Mouse (Mus musculus) G1E (cell line): ENCODE data around the gene Cep295nl. TPM values are rescaled to one million over a fixed set of nuclear protein-coding genes. Genes with fewer than 3 reads are reported as not detected.

Source experiments
- ATAC-seq: 2 replicates; pipeline ENCODE4 v1.8.0; 2016; ENCODE audit warnings: mild to moderate bottlenecking; ENCODE audit not compliant: insufficient number of reproducible peaks, poor library complexity, low FRiP score, severe bottlenecking; ENCODE audit errors: extremely low read depth
- DNase-seq: peaks from one replicate; pipeline ENCODE4 v3.0.0; 2012; ENCODE audit warnings: low spot score
- H3K27me3 ChIP-seq: 2 replicates; pipeline ENCODE4 v1.6.1; 2012; ENCODE audit warnings: mild to moderate bottlenecking, low read length, inconsistent platforms; ENCODE audit not compliant: insufficient read depth
- H3K36me3 ChIP-seq: replicated peaks from 2 replicates; pipeline ENCODE3; 2012; ENCODE audit warnings: mild to moderate bottlenecking, inconsistent platforms
- H3K4me1 ChIP-seq: 2 replicates; pipeline ENCODE4 v1.6.1; 2012; ENCODE audit warnings: low read depth, low read length, inconsistent platforms, mixed read lengths; ENCODE audit not compliant: insufficient read depth
- H3K4me3 ChIP-seq: 2 replicates; pipeline ENCODE4 v1.5.1; 2012; ENCODE audit warnings: low read depth, mild to moderate bottlenecking, inconsistent platforms, low read length, moderate library complexity, mixed read lengths
- H3K9me3 ChIP-seq: replicated peaks from 2 replicates; pipeline ENCODE4 v1.6.1; 2012; ENCODE audit warnings: inconsistent platforms
- CTCF ChIP-seq: IDR thresholded peaks from 2 replicates; pipeline ENCODE4 v1.5.1; 2012; ENCODE audit warnings: low read depth, low read length, inconsistent platforms, mixed read lengths
- GATA1 ChIP-seq: IDR thresholded peaks from 2 replicates; pipeline ENCODE4 v1.6.1; 2012; ENCODE audit warnings: borderline replicate concordance, low read length, inconsistent platforms, mixed read lengths
- GATA2 ChIP-seq: IDR thresholded peaks from 2 replicates; pipeline ENCODE4 v1.6.1; 2012; ENCODE audit warnings: low read depth, low read length, inconsistent platforms, borderline replicate concordance
- POLR2AphosphoS5 ChIP-seq: IDR thresholded peaks from 2 replicates; pipeline ENCODE4 v1.6.1; 2012; ENCODE audit warnings: low read depth, low read length, inconsistent platforms; ENCODE audit not compliant: insufficient replicate concordance
- TAL1 ChIP-seq: conservative IDR thresholded peaks from 2 replicates; pipeline ENCODE4 v1.6.1; 2012; ENCODE audit warnings: low read depth, low read length, inconsistent platforms, mixed read lengths
- polyA plus RNA-seq: library from polyadenylated mRNA; stranded (reverse); fragments of >175 nt; gene quantifications from 2 replicates; pipeline ENCODE4 v1.2.3, GENCODE M21; 2012
- total RNA-seq, 2 experiments: library from RNA; stranded (forward) in 1 of 2; stranded (reverse) in 1 of 2; fragments of 200-1000 nt in 1 of 2; fragments of >200 nt in 1 of 2; fragmentation: Nextera tagmentation in 1 of 2; gene quantifications; 2 replicates each; pipeline ENCODE4 v1.2.3; 2014 to 2017

Cep295nl gene
- total and polyA plus RNA-seq, 3 experiments, result 0.11 TPM; not detected in 2

- H3K27me3 ChIP-seq, result no peaks in the 10 kb centered on the region
- DNase-seq (no peak), ATAC-seq (no peak)
- H3K36me3 ChIP-seq, result peaks cover 58% of the 10 kb centered on the region
- TF ChIP-seq CTCF (no peak), POLR2AphosphoS5 (no peak), TAL1 (no peak), GATA1 (no peak), GATA2 (no peak)
- H3K4me3 ChIP-seq, result no peak overlapping the region; the same call in 1 of the 2 replicates
- H3K4me1 ChIP-seq, result peaks cover 44% of the 10 kb centered on the region
- H3K9me3 ChIP-seq, result no peaks in the 10 kb centered on the region
Observed at GRCm38 (mm10) chr11:118287573-118287972, 54.7 kb downstream of the Cep295nl start.

GRCm38 (mm10) chr11:118286434-118286833 lies 55.9 kb downstream of the Cep295nl start:
- TF ChIP-seq TAL1 (no peak), POLR2AphosphoS5 (no peak), CTCF (no peak), GATA1 (no peak), GATA2 (no peak)
- Histone ChIP-seq H3K4me3 (no peak overlapping the region), H3K36me3 (peaks cover 70% of the 10 kb centered on the region), H3K4me1 (peaks cover 50% of the 10 kb centered on the region), H3K9me3 (no peaks in the 10 kb centered on the region), H3K27me3 (no peaks in the 10 kb centered on the region)
- ATAC-seq, result no peak
- DNase-seq, result no peak

- Histone ChIP-seq H3K4me3 (no peak overlapping the region), H3K4me1 (peaks cover 46% of the 10 kb centered on the region), H3K27me3 (no peaks in the 10 kb centered on the region), H3K9me3 (no peaks in the 10 kb centered on the region), H3K36me3 (peaks cover 76% of the 10 kb centered on the region)
- TF ChIP-seq POLR2AphosphoS5 (no peak), CTCF (no peak)
- DNase-seq, result no peak
- no peak for ATAC-seq
Observed at GRCm38 (mm10) chr11:118285791-118286190, 56.5 kb downstream of the Cep295nl start.

Other genes starting within 250 kb of the Cep295nl start
- gene Dnah17, start 211.9 kb downstream of the Cep295nl start, total RNA-seq (2014; fragmentation: Nextera tagmentation), result not detected in 2 replicates
- 0.11 TPM in 1 of 2 replicates, not detected in the other for gene Dnah17, start 211.9 kb downstream of the Cep295nl start, total RNA-seq (2017)
- gene Dnah17, start 211.9 kb downstream of the Cep295nl start, polyA plus RNA-seq, result not detected in 2 replicates
- 4.0 and 4.5 TPM in 2 replicates for gene Cyth1, start 93.9 kb downstream of the Cep295nl start, total RNA-seq (2014; fragmentation: Nextera tagmentation)
- gene Cyth1, start 93.9 kb downstream of the Cep295nl start, total RNA-seq (2017), result 7.1 and 7.7 TPM in 2 replicates
- gene Cyth1, start 93.9 kb downstream of the Cep295nl start, polyA plus RNA-seq, result 2.7 and 3.1 TPM in 2 replicates
- 27.1 and 36.5 TPM in 2 replicates for gene Usp36, start 52.3 kb downstream of the Cep295nl start, total RNA-seq (2014; fragmentation: Nextera tagmentation)
- 6.2 and 8.0 TPM in 2 replicates for gene Usp36, start 52.3 kb downstream of the Cep295nl start, total RNA-seq (2017)
- gene Usp36, start 52.3 kb downstream of the Cep295nl start, polyA plus RNA-seq, result 55.1 and 60.6 TPM in 2 replicates
- not detected in 2 replicates for gene Timp2, start 13.2 kb upstream of the Cep295nl start, total RNA-seq (2014; fragmentation: Nextera tagmentation)
- gene Timp2, start 13.2 kb upstream of the Cep295nl start, total RNA-seq (2017), result 0.06 TPM in 1 of 2 replicates, not detected in the other
- not detected in 2 replicates for gene Timp2, start 13.2 kb upstream of the Cep295nl start, polyA plus RNA-seq
- gene Lgals3bp, start 59.6 kb upstream of the Cep295nl start, total RNA-seq (2014; fragmentation: Nextera tagmentation), result 8.1 and 8.4 TPM in 2 replicates
- gene Lgals3bp, start 59.6 kb upstream of the Cep295nl start, total RNA-seq (2017), result 24.5 and 25.7 TPM in 2 replicates
- 9.0 and 9.5 TPM in 2 replicates for gene Lgals3bp, start 59.6 kb upstream of the Cep295nl start, polyA plus RNA-seq
- gene Cant1, start 76.6 kb upstream of the Cep295nl start, total RNA-seq (2014; fragmentation: Nextera tagmentation), result 16.4 and 16.5 TPM in 2 replicates
- 14.9 and 16.4 TPM in 2 replicates for gene Cant1, start 76.6 kb upstream of the Cep295nl start, total RNA-seq (2017)
- gene Cant1, start 76.6 kb upstream of the Cep295nl start, polyA plus RNA-seq, result 47.2 and 64.3 TPM in 2 replicates
- not detected in 2 replicates for gene C1qtnf1, start 85.7 kb upstream of the Cep295nl start, total RNA-seq (2014; fragmentation: Nextera tagmentation)
- 0.11 TPM in 1 of 2 replicates, not detected in the other for gene C1qtnf1, start 85.7 kb upstream of the Cep295nl start, total RNA-seq (2017)
- gene C1qtnf1, start 85.7 kb upstream of the Cep295nl start, polyA plus RNA-seq, result not detected in 2 replicates
- 3.8 and 4.4 TPM in 2 replicates for gene Engase, start 134.3 kb upstream of the Cep295nl start, total RNA-seq (2014; fragmentation: Nextera tagmentation)
- 4.1 and 4.3 TPM in 2 replicates for gene Engase, start 134.3 kb upstream of the Cep295nl start, total RNA-seq (2017)
- 25.2 and 27.9 TPM in 2 replicates for gene Engase, start 134.3 kb upstream of the Cep295nl start, polyA plus RNA-seq